Comparison of ENCODE assay signal across 21 mouse cellular contexts in the genomic region with DNA sequence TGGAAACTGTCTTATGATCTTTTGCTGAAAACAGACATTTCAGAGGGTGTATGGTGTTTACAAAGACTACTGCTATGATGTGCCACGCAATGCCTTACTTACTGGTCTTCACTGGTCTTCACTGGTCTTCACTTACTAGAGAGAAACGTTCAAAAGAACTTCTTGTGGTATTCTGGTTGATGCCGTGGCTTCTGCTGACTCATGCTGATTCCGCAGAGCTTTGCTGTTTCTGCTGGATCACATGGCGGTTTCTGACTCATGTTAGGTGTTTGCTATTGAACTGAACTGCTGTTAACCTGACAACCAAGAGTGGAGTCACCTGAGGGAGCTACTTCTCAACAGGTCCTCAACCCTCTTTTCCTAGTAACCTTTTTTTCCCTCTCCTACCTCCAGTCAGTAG. TPM values are rescaled to one million over a fixed set of nuclear protein-coding genes. Genes with fewer than 3 reads are reported as not detected.
"Had no signal": no experiment of that assay in that cellular context is flagged by ENCODE, and none has a peak within 500 bp of the region (broad histone marks: within the 10 kb centered on the region; RNA-seq: fewer than 3 reads in every experiment).

No protein-coding gene starts in this region.

- ATAC-seq: lung, postnatal 0 days; midbrain, embryonic 16.5 days had no signal

- H3K4me2 ChIP-seq: lung, embryonic 15.5 days; midbrain, embryonic 12.5 days; neural tube, embryonic 13.5 days; neural tube, embryonic 15.5 days; stomach, embryonic 15.5 days had no signal

- H3K36me3 ChIP-seq: lung, embryonic 15.5 days; midbrain, embryonic 12.5 days; neural tube, embryonic 13.5 days; neural tube, embryonic 15.5 days; stomach, embryonic 15.5 days had no signal

- H3K9me3 ChIP-seq: lung, embryonic 15.5 days; midbrain, embryonic 12.5 days; neural tube, embryonic 13.5 days; neural tube, embryonic 15.5 days; stomach, embryonic 15.5 days had no signal

- H3K27ac ChIP-seq: lung, embryonic 15.5 days; macrophage; midbrain, embryonic 12.5 days; neural tube, embryonic 13.5 days; neural tube, embryonic 15.5 days; stomach, embryonic 15.5 days; stomach, postnatal 0 days had no signal

- H3K4me3 ChIP-seq: lung, embryonic 15.5 days; megakaryocyte, embryonic 14.5 days; midbrain, embryonic 12.5 days; myocyte; neural tube, embryonic 13.5 days; neural tube, embryonic 15.5 days; stomach, embryonic 15.5 days had no signal

- H3K4me1 ChIP-seq: megakaryocyte, embryonic 14.5 days had no signal

- H3K9ac ChIP-seq: lung, embryonic 15.5 days; midbrain, embryonic 12.5 days; neural tube, embryonic 13.5 days; neural tube, embryonic 15.5 days; stomach, embryonic 15.5 days had no signal

- DNase-seq: lung, adult 2 months; lung, postnatal 14 days; lung, postnatal 36 days; midbrain, embryonic 14.5 days; retina, postnatal 1 day; right cerebral cortex, postnatal 14 days; thymus, adult 2 months; thymus, postnatal 25 days; thymus, postnatal 4 days had no signal

RNA-seq across cellular contexts. Expression of gene Pdzrn4, which starts 1.9 kb away (rescaled TPM):
- total RNA-seq: megakaryocyte progenitor cell, adult 5-6 weeks had no signal
- polyA plus RNA-seq: macrophage had no signal
